18 mouse cellular contexts compared by ENCODE assay signal in the genomic region with DNA sequence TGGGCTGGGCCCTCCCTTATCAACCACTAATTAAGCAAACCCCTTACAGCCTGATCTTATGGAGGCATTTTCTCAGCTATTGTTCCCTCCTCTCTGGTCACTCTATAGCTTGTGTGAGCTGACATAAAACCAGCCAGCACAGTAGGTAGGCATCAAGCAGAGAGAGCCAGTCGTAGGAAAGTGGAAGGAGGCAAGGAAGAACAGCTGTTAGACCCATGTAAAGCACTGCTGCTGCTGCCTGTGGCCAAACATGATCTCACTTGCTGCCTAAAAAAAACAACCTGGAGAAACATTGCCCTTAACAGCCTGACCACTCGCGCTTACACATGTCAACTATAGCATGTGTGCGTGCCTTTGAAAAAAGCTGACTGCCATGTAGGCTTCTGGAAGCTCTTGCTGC.
"Had no signal": no experiment of that assay in that cellular context is flagged by ENCODE, and none has a peak within 500 bp of the region (broad histone marks: within the 10 kb centered on the region; RNA-seq: fewer than 3 reads in every experiment).

No protein-coding gene starts in this region.

- H3K27me3 ChIP-seq: limb, embryonic 12.5 days; liver, embryonic 13.5 days; midbrain, embryonic 13.5 days had no signal

- DNase-seq: kidney, adult 18-20 months; kidney, adult 9 months; kidney, postnatal 36 days; layer of hippocampus, postnatal 36 days; liver, embryonic 13.5 days; lung, adult 2 months; lung, postnatal 14 days; lung, postnatal 4 days; thymus, adult 2 months; thymus, postnatal 14 days; thymus, postnatal 4 days had no signal

- H3K4me3 ChIP-seq: left cerebral cortex, adult 2 months; limb, embryonic 12.5 days; liver, embryonic 13.5 days; midbrain, embryonic 10.5 days; midbrain, embryonic 13.5 days had no signal

- H3K27ac ChIP-seq: kidney, postnatal 0 days; left cerebral cortex, adult 2 months; limb, embryonic 12.5 days; liver, embryonic 13.5 days; midbrain, embryonic 10.5 days; midbrain, embryonic 13.5 days; stomach, postnatal 0 days had no signal

- H3K9ac ChIP-seq: limb, embryonic 12.5 days; liver, embryonic 13.5 days; midbrain, embryonic 13.5 days had no signal

- H3K36me3 ChIP-seq: limb, embryonic 12.5 days; liver, embryonic 13.5 days; midbrain, embryonic 10.5 days; midbrain, embryonic 13.5 days had no signal

- H3K4me2 ChIP-seq: limb, embryonic 12.5 days; liver, embryonic 13.5 days; midbrain, embryonic 13.5 days had no signal

- ATAC-seq: midbrain, embryonic 13.5 days; midbrain, embryonic 16.5 days had no signal

- H3K9me3 ChIP-seq: limb, embryonic 12.5 days; liver, embryonic 13.5 days; midbrain, embryonic 10.5 days; midbrain, embryonic 13.5 days had no signal
